Mouse (Mus musculus) fibroblast of lung, adult 2 months (primary cell): ENCODE results near the gene Olfr263.
"Not testable (repeated sequence)": the region's sequence is repeated elsewhere in the genome, so short reads cannot be mapped to it uniquely, and the experiment has no call there.

ENCODE experiments used
- DNase-seq: peaks from one replicate; pipeline ENCODE4 v3.0.0-alpha.2; 2011; ENCODE audit warnings: low read depth

The Olfr263 gene

GRCm38 (mm10) chr13:21129339-21129738 is at the start of gene Olfr263:
TSS of gene Olfr263 (plus strand) at chr13:21129639.
- DNase-seq, result not testable (repeated sequence)

- DNase-seq, result no peak
Observed at GRCm38 (mm10) chr13:21082686-21083085, 46.8 kb upstream of the Olfr263 start.

- no peak for DNase-seq
Observed at GRCm38 (mm10) chr13:21109759-21110158, 19.7 kb upstream of the Olfr263 start.

- no peak for DNase-seq
Observed at GRCm38 (mm10) chr13:21110441-21110840, 19.0 kb upstream of the Olfr263 start.

GRCm38 (mm10) chr13:21111183-21111582 is 18.3 kb upstream of the Olfr263 start, which contains the start of gene Olfr1369-ps1:
TSS of gene Olfr1369-ps1 (plus strand) at chr13:21111483.
- not testable (repeated sequence) for DNase-seq

- DNase-seq, result no peak
Observed at GRCm38 (mm10) chr13:21114121-21114520, 15.3 kb upstream of the Olfr263 start.

- DNase-seq, result no peak
Observed at GRCm38 (mm10) chr13:21142421-21142820, 13.0 kb downstream of the Olfr263 start.

- DNase-seq, result no peak
Observed at GRCm38 (mm10) chr13:21145767-21146166, 16.3 kb downstream of the Olfr263 start, which contains the start of gene Olfr1368. TSS of gene Olfr1368 (minus strand) at chr13:21145867.

- DNase-seq, result no peak
Observed at GRCm38 (mm10) chr13:21155888-21156287, 26.4 kb downstream of the Olfr263 start.

GRCm38 (mm10) chr13:21158071-21158470 is 28.6 kb downstream of the Olfr263 start:
- no peak for DNase-seq

GRCm38 (mm10) chr13:21158785-21159474 is 29.5 kb downstream of the Olfr263 start:
- DNase-seq, result no peak

- DNase-seq, result no peak
Observed at GRCm38 (mm10) chr13:21159475-21159819, 30.0 kb downstream of the Olfr263 start.

- no peak for DNase-seq
Observed at GRCm38 (mm10) chr13:21160041-21160511, 30.6 kb downstream of the Olfr263 start.

- peak; percentile 85 for DNase-seq
Observed at GRCm38 (mm10) chr13:21160657-21161590, 31.5 kb downstream of the Olfr263 start.

GRCm38 (mm10) chr13:21161591-21161990 is 32.2 kb downstream of the Olfr263 start:
- no peak for DNase-seq

GRCm38 (mm10) chr13:21162591-21162990 is 33.2 kb downstream of the Olfr263 start:
- no peak for DNase-seq

GRCm38 (mm10) chr13:21166936-21167909 is 37.8 kb downstream of the Olfr263 start:
- peak; percentile 58 for DNase-seq

- no peak for DNase-seq
Observed at GRCm38 (mm10) chr13:21167910-21168300, 38.5 kb downstream of the Olfr263 start.

- DNase-seq, result no peak
Observed at GRCm38 (mm10) chr13:21168371-21169011, 39.1 kb downstream of the Olfr263 start.

GRCm38 (mm10) chr13:21169121-21169656 is 39.8 kb downstream of the Olfr263 start:
- no peak for DNase-seq
